Mouse (Mus musculus) hindbrain, embryonic 10.5 days (tissue): Measurements from ENCODE around the gene Gch1. TPM values are rescaled to one million over a fixed set of nuclear protein-coding genes. Genes with fewer than 3 reads are reported as not detected.

Experiments
- DNase-seq: peaks from one replicate; pipeline ENCODE4 v3.0.0-alpha.2; 2017; ENCODE audit warnings: low spot score
- H3K27ac ChIP-seq: fragments of 300-500 bp; sonication (generic); 2 replicates; pipeline ENCODE4 v1.5.1; 2016; ENCODE audit warnings: mild to moderate bottlenecking, moderate library complexity
- H3K27me3 ChIP-seq: fragments of 300-500 bp; sonication (generic); 2 replicates; pipeline ENCODE4 v1.6.1; 2016; ENCODE audit warnings: mild to moderate bottlenecking; ENCODE audit not compliant: poor library complexity, insufficient read depth, severe bottlenecking
- H3K36me3 ChIP-seq: fragments of 300-500 bp; sonication (generic); 2 replicates; pipeline ENCODE4 v1.6.1; 2016; ENCODE audit warnings: mild to moderate bottlenecking, moderate library complexity
- H3K4me1 ChIP-seq: fragments of 300-500 bp; sonication (generic); replicated peaks from 2 replicates; pipeline ENCODE4 v1.6.1; 2016; ENCODE audit warnings: mild to moderate bottlenecking
- H3K4me3 ChIP-seq: fragments of 300-500 bp; sonication (generic); 2 replicates; pipeline ENCODE4 v1.5.1; 2016; ENCODE audit warnings: mild to moderate bottlenecking, moderate library complexity
- H3K9me3 ChIP-seq: fragments of 300-500 bp; sonication (generic); 2 replicates; pipeline ENCODE4 v1.6.1; 2016; ENCODE audit warnings: mild to moderate bottlenecking, moderate library complexity
- WGBS: fragments of 180-500 bp; shearing (Covaris S2); methylation state at CpG from one replicate; pipeline ENCODE4 v1.1.7; 2016; 5-methylcytosine and 5-hydroxymethylcytosine counted together
- polyA plus RNA-seq: library from polyadenylated mRNA; unstranded; fragments of >200 nt; fragmentation: Nextera tagmentation; extraction: Ambion mirVana; gene quantifications from 2 replicates; pipeline ENCODE4 v1.2.1, GENCODE M21; 2016

Gch1 gene
- polyA plus RNA-seq, 1 experiment from 2014 or later = 1.2 TPM

- H3K9me3 ChIP-seq = no peaks in the 10 kb centered on the region
- no peak overlapping the region for H3K4me3 ChIP-seq
- no peaks in the 10 kb centered on the region for H3K27me3 ChIP-seq
- H3K36me3 ChIP-seq = no peaks in the 10 kb centered on the region
- H3K4me1 ChIP-seq = no peaks in the 10 kb centered on the region
- DNase-seq = no peak
- WGBS = 69% methylated on average over 5 of the region's 5 CpGs
- H3K27ac ChIP-seq = no peak overlapping the region
Measured at GRCm38 (mm10) chr14:47172073-47172472, 17.1 kb downstream of the Gch1 start.

DNA sequence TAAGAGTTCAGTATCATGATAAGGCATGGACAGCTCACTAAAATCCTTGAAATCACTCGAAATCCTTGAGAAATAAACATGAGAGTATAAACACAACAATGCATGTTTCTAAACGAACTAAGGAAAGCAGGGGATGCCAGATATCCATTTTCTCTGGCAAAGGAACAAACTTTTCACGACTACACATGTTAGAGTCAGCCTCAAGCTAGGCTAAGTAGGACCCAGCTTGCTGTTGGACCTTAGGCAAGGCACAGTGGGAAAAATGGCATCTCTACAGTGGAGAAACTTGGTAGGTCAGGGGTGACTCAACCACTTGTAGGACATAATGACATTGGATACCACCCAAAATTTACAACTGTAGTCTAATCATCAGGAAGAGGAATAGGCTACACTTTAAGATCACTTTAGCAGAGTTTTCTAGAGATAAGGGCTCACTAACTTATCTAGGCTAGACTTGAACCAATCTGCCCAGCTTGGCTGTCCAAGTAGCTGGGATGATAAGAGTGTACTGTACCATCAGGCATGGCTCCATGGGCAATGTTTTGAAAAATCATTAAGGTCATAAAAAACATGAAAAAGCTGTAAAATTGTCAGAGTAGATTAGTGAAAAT lies 18.6 kb downstream of the Gch1 start:
- H3K27ac ChIP-seq = no peak overlapping the region
- no peak for DNase-seq
- H3K27me3 ChIP-seq = no peaks in the 10 kb centered on the region
- H3K9me3 ChIP-seq = no peaks in the 10 kb centered on the region
- 70% methylated on average over 3 of the region's 3 CpGs for WGBS
- no peak overlapping the region for H3K4me3 ChIP-seq
- H3K36me3 ChIP-seq = no peaks in the 10 kb centered on the region
- no peaks in the 10 kb centered on the region for H3K4me1 ChIP-seq

DNA sequence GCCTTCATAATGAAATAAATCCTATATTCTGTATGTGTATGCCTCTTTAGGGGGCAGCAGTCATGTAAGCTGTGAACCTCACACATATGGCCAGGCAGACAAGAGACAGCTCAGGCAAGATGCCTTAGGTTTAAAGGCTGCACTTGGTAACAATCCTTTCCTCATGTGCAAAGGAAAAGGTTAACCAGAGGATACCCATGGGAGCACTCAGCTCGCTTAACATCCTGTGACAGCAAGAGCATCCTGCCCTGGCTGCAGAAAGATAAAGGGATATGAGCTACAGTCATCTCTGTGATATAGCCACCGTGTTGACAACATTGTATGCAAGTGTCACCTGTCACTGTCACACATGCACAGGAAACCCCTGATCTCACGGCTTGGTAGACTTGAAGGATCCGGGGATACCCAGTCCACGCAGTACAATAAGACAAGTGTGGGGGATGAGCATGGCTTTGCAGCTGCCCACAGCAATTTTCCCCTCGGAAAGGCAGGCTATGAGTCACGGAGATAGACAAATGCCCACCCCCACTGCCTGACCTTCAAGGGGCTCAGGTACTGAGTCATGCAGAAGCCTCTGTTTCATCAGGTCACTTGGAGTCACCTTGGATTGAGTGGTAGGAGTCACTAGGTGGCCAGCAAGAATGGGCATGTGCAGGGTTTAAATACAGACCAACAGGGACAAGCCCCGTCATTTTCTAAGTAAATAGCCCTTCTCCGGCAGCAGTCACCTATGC lies 19.4 kb downstream of the Gch1 start:
- no peak for DNase-seq
- H3K27me3 ChIP-seq = no peaks in the 10 kb centered on the region
- WGBS = 83% methylated on average over 9 of the region's 9 CpGs
- no peaks in the 10 kb centered on the region for H3K9me3 ChIP-seq
- no peaks in the 10 kb centered on the region for H3K4me1 ChIP-seq
- H3K4me3 ChIP-seq = no peak overlapping the region
- H3K36me3 ChIP-seq = no peaks in the 10 kb centered on the region
- no peak overlapping the region for H3K27ac ChIP-seq

DNA sequence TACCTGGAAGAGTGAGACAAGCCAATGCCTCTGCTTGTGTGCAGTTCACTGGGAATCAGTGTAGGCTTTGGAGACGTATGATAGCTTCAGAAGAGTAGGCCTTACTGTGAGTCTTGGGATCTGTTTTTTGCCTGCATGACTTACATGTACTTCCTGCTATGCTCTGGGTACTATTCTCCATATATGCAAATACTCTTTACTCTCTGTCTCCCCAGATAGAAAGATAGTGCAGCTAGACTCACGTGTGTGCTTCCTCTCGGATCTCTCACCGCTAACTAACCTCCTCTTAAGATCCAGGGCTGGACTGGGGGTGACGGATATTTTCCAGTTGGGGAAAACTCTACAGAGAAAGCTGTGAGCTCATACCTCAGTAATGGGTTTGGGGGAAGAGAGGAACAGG lies 23.5 kb downstream of the Gch1 start:
- DNase-seq = no peak
- 85% methylated on average over 5 of the region's 5 CpGs for WGBS
- no peaks in the 10 kb centered on the region for H3K27me3 ChIP-seq
- no peak overlapping the region for H3K4me3 ChIP-seq
- no peaks in the 10 kb centered on the region for H3K4me1 ChIP-seq
- no peaks in the 10 kb centered on the region for H3K36me3 ChIP-seq
- no peaks in the 10 kb centered on the region for H3K9me3 ChIP-seq
- H3K27ac ChIP-seq = no peak overlapping the region

- no peaks in the 10 kb centered on the region for H3K36me3 ChIP-seq
- H3K9me3 ChIP-seq = no peaks in the 10 kb centered on the region
- H3K27me3 ChIP-seq = no peaks in the 10 kb centered on the region
- no peak overlapping the region for H3K4me3 ChIP-seq
- no peak for DNase-seq
- H3K4me1 ChIP-seq = no peaks in the 10 kb centered on the region
- WGBS = 91% methylated on average over 5 of the region's 5 CpGs
- no peak overlapping the region for H3K27ac ChIP-seq
Measured at GRCm38 (mm10) chr14:47165117-47165516, 24.1 kb downstream of the Gch1 start.

DNA sequence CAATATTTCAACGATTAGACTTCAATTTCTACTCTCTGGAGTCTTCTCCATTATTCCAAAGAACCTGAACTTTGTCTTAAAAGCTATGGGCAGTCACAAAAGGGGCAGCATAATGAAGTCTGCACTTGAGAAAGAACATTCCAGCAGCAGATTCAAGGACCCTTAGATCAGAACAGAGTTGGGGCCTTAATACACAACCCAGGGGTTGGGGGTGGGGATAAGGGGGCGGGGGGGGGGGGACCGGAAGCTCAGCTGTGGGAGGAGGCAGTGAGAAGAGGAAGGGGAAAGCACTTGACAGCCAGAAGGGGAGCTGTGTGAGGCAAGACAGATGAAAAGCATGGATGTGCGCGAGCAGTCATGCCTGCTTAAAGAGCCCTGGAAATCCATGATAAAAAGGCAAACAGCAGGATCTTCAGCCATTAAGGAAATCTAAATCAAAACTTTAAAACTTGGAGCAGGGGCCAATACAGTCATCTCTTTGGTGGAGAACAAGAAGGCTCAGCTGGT lies 27.2 kb downstream of the Gch1 start:
- H3K4me3 ChIP-seq = no peak overlapping the region
- no peaks in the 10 kb centered on the region for H3K36me3 ChIP-seq
- no peak for DNase-seq
- H3K9me3 ChIP-seq = no peaks in the 10 kb centered on the region
- H3K4me1 ChIP-seq = no peaks in the 10 kb centered on the region
- H3K27me3 ChIP-seq = no peaks in the 10 kb centered on the region
- 60% methylated on average over 5 of the region's 5 CpGs for WGBS
- no peak overlapping the region for H3K27ac ChIP-seq

- H3K9me3 ChIP-seq = no peaks in the 10 kb centered on the region
- no peaks in the 10 kb centered on the region for H3K36me3 ChIP-seq
- WGBS = 72% methylated on average over 2 of the region's 2 CpGs
- H3K27me3 ChIP-seq = no peaks in the 10 kb centered on the region
- no peak for DNase-seq
- H3K4me3 ChIP-seq = no peak overlapping the region
- no peaks in the 10 kb centered on the region for H3K4me1 ChIP-seq
- H3K27ac ChIP-seq = no peak overlapping the region
Measured at GRCm38 (mm10) chr14:47160051-47160640, 29.1 kb downstream of the Gch1 start.

DNA sequence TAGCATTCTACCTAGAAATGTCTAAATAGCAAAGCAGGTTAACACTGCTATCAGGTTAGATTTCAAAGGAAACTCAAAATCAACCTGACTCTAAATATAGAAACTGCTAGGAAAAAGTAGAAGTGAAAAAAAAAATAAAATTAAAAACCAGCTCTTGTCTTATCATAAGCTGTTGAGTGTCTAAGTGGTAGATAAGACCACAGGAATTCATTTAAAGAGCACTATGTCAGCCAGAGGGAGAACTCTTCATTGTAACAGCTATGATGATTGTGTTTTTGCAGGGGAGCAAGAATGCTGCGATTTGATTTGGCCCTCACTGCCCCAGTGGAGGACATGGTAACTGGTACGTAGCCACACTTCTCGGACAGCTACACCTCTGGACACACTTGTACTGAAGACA lies 34.9 kb downstream of the Gch1 start:
- no peak overlapping the region for H3K27ac ChIP-seq
- H3K4me1 ChIP-seq = no peaks in the 10 kb centered on the region
- 90% methylated on average over 3 of the region's 3 CpGs for WGBS
- DNase-seq = no peak
- no peaks in the 10 kb centered on the region for H3K36me3 ChIP-seq
- H3K9me3 ChIP-seq = no peaks in the 10 kb centered on the region
- no peaks in the 10 kb centered on the region for H3K27me3 ChIP-seq
- H3K4me3 ChIP-seq = no peak overlapping the region

- Histone ChIP-seq H3K36me3 (no peaks in the 10 kb centered on the region), H3K9me3 (no peaks in the 10 kb centered on the region), H3K4me1 (no peaks in the 10 kb centered on the region), H3K27ac (no peak overlapping the region), H3K27me3 (no peaks in the 10 kb centered on the region), H3K4me3 (no peak overlapping the region)
- DNase-seq = no peak
- 93% methylated on average over 6 of the region's 6 CpGs for WGBS
Measured at GRCm38 (mm10) chr14:47151306-47151705, 37.9 kb downstream of the Gch1 start.

DNA sequence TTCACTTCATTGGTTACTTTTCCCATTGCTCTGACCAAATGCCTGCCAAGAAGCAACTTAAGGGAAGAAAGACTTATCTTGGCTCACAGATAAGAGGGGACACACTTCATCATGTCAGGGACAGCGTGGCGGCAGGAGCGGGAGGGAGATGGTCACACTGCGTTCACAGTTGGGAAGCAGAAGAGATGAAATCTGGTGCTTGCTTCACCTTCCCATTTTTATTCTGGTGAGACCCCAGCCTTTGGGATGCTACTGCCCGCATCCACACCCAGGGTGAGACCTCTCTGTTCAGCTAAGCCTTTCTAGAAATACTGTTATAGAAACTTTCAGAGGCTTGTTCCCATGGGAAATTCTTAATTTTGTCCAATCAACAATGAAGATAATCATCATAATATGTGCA lies 44.9 kb downstream of the Gch1 start:
- H3K36me3 ChIP-seq = no peaks in the 10 kb centered on the region
- no peaks in the 10 kb centered on the region for H3K4me1 ChIP-seq
- no peaks in the 10 kb centered on the region for H3K9me3 ChIP-seq
- no peak overlapping the region for H3K27ac ChIP-seq
- H3K4me3 ChIP-seq = no peak overlapping the region
- no peaks in the 10 kb centered on the region for H3K27me3 ChIP-seq
- no peak for DNase-seq
- WGBS = 95% methylated on average over 5 of the region's 5 CpGs

GRCm38 (mm10) chr14:47138853-47139252 lies 50.4 kb downstream of the Gch1 start:
- no peak overlapping the region for H3K4me3 ChIP-seq
- H3K27me3 ChIP-seq = no peaks in the 10 kb centered on the region
- WGBS = 81% methylated on average over 3 of the region's 3 CpGs
- DNase-seq = no peak
- no peaks in the 10 kb centered on the region for H3K36me3 ChIP-seq
- H3K9me3 ChIP-seq = no peaks in the 10 kb centered on the region
- H3K27ac ChIP-seq = no peak overlapping the region
- H3K4me1 ChIP-seq = no peaks in the 10 kb centered on the region

DNA sequence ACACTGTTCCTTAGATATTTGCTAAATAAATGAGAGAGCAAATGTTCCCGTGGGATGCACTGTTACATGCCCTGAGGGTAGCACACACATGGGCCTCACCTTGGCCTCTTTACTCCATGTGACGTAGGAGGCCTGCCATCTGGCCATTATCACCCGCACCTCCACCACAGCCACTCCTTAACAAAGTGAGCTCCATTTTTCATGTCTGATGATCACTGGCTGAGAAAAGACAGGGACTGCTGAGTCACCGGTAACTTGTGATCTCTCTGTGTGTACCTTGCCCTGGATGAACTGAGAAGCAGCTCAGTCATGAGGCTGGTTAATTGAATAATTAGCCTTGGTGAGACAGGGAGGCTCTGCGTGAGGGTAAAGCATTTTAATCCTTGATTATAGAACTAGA lies 52.6 kb downstream of the Gch1 start:
- Histone ChIP-seq H3K27me3 (no peaks in the 10 kb centered on the region), H3K9me3 (no peaks in the 10 kb centered on the region), H3K4me1 (no peaks in the 10 kb centered on the region), H3K27ac (no peak overlapping the region), H3K4me3 (no peak overlapping the region), H3K36me3 (no peaks in the 10 kb centered on the region)
- WGBS = 86% methylated on average over 5 of the region's 5 CpGs
- DNase-seq = no peak

DNA sequence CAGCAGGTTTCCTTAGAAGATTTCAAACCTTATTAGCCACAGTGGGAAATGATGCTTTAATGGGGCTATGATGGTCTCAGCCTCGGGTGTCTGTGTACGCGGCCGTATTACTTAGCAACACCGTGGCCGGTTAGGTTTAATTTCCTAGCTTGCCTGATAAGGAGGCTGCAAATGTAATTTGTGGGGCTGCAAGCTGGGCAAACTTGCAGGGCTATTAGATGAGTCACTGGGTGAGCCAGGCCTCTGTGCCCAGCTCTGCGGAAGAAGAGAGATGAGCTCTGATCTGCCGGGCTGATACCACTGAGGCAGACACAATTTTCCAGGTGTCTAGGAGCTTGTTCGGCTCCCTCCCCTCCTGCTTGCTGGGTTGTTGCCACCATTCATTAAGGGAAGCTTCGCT lies 55.3 kb downstream of the Gch1 start:
- 84% methylated on average over 10 of the region's 10 CpGs for WGBS
- H3K36me3 ChIP-seq = no peaks in the 10 kb centered on the region

More for the DNA sequence above, 55.3 kb downstream of the Gch1 start:
- Histone ChIP-seq H3K4me1 (no peaks in the 10 kb centered on the region), H3K9me3 (no peaks in the 10 kb centered on the region), H3K27ac (no peak overlapping the region), H3K27me3 (no peaks in the 10 kb centered on the region), H3K4me3 (no peak overlapping the region)
- no peak for DNase-seq
